Mouse (Mus musculus): ENCODE data around the gene Clk2. TPM values are rescaled to one million over a fixed set of nuclear protein-coding genes. Genes with fewer than 3 reads are reported as not detected.
"Not testable (repeated sequence)": the region's sequence is repeated elsewhere in the genome, so short reads cannot be mapped to it uniquely, and the experiment has no call there.

Gene Clk2
- total RNA-seq, 2 experiments from 2014 or later, result 103 TPM

DNA sequence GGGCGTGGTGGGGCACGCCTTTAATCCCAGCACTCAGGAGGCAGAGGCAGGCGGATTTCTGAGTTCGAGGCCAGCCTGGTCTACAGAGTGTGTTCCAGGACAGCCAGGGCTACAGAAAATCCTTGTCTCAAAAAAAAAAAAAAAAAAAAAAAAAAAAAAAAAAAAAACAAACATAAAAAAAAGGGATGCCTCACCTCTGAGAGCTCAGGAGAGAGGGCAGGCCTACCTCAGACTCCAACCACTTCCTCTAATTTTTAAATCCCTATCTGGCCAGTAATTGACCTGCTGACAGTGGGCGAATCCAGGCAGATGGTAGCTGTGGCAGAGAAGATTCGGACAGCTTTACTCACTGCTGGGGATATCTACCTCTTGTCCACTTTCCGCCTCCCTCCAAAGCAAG lies 51.8 kb downstream of the Clk2 start:
- not testable (repeated sequence) for DNase-seq (ENCODE audit: low spot score in 2 of 2)

DNA sequence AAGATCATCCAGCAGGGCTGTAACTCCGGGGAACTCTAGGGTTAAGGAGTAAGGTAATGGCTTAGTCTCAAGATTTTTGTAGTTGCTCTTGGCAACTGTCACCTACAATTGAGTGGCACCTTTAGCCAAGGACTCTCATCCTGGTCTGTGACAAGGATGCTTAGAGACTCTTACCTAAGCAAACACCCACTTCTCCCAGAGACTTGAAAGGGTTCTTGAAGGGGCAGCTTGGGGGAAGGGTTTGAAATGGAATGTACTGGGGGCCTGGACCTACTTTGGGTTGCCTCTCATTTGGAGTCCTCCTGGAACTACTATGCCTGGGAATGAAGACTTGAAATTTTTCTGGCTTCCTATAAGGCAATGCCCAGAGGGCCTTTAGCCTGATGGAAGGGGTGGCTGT lies 53.7 kb downstream of the Clk2 start:
- no peak for DNase-seq (ENCODE audit: low spot score in 2 of 2)

DNA sequence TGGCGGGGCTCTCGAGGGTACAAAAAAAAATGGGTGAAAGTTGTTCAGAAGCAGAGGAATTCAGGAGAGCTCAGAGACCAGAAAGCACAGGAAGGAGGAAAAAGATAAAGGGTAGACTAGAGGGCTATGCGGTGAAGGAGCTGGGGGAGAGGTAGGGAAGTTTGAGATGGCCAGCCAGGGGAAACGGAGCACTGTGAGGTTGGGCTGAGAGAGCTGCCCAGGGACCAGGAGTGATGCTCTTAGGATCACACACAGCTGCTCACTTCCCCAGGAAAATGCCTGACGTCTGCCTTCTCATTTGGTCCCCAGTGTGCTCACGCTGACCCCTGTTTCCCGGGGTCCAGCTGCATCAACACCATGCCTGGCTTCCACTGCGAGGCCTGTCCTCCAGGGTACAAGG lies 55.0 kb downstream of the Clk2 start:
- DNase-seq (ENCODE audit: low spot score in 2 of 2), result no peak

DNA sequence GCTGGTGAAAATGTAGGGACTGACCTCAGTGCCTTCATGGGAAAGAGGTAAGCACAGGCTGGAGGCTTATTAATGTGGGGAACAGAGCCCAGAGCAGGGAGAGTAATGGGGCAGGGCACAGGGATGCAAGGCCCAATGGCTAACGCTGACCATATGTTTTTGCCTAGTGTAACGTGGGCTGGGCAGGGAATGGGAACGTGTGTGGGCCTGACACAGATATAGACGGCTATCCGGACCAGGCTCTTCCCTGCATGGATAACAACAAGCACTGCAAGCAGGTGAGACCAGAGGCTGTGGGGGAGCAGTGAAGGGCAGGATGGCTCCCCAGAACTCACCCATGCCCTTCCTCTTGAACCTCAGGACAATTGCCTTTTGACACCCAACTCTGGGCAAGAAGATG lies 56.6 kb downstream of the Clk2 start:
- no peak for DNase-seq (ENCODE audit: low spot score in 2 of 2)

DNA sequence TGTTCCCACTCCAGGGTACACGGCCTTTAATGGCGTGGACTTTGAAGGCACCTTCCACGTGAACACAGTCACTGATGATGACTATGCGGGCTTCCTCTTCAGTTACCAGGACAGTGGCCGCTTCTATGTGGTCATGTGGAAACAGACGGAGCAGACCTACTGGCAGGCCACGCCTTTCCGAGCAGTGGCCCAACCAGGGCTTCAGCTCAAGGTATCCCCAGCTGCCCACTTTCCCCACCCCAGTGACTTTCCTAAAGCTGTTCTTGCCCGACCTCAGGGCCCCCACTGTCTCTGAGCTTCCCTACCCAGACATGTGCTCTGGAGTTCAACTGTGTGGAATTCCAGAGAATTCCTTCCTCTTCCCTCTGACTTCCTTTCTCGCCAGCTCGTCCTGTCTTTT lies 60.2 kb downstream of the Clk2 start:
- DNase-seq (ENCODE audit: low spot score in 2 of 2), result no peak

DNA sequence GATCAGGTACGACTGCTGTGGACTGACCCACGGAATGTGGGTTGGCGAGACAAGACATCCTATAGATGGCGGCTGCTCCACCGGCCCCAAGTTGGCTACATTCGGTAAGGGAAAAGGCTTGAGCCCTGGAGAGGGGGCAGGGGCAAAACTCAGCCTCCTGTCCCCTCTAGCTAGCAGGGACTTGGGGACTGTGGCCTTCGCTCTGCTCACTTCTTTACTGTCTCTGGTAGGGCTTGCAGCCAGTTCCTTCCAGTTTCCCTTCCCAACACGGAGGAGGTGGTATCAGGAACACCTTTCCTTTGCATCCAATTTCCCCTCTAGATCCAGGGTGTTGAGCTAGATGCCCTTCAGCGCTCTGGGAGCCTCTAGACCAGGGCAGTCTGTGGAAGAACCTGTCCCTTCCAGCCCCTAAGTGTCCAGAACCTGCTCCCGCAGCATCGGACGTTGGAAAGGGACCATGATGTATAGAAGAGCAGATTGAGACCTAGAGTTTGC lies 60.8 kb downstream of the Clk2 start:
- no peak for DNase-seq (ENCODE audit: low spot score in 2 of 2)

DNA sequence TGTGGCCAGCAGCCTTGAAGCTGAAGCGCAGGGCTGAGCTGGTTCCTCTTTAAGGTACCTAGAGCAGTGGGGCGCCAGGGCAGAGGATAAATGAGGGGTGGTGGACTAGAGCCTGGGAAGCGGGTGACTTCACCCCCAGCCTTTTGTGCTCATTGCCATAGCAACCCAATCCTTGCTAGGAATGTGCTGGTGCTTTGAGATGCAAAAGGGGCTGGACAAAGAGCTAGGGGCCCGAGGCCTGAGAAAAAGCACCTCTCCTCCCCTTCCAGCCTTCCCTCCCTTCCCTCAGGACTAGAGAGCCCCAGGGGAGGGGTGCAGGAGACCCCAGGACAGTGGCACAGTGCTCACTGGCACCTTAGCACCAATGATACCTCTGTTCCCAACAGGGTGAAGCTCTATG lies 61.3 kb downstream of the Clk2 start:
- no peak for DNase-seq (ENCODE audit: low spot score in 2 of 2)

DNA sequence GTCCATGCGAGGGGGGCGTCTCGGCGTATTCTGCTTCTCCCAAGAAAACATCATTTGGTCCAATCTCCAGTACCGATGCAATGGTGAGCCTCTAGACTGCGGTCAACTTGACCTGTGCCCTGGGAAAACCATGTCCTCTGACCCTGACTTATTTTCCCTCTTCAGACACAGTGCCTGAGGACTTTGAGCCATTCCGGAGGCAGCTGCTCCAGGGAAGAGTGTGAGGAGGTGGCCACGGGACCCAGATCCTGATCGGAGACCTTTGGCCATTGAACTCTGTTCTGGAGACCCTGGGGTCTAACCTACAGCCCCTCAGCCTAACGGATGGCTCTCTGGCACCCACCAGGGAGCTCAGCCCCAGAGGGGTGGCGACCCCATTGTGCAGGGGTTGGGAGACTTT lies 61.8 kb downstream of the Clk2 start:
- no peak for DNase-seq (ENCODE audit: low spot score in 2 of 2)

Other genes with a start within 250 kb of the Clk2 start
- gene Ash1l, start 214.2 kb upstream of the Clk2 start, total RNA-seq (2021), result 10 to 100 TPM; 47.3 to 51.6 TPM
- 100 to 1,000 TPM; 115 to 118 TPM for gene Dap3, start 213.6 kb upstream of the Clk2 start, total RNA-seq (2021)
- gene Rusc1, start 71.5 kb upstream of the Clk2 start, total RNA-seq (2021), result 10 to 100 TPM; 21.9 to 27.4 TPM
- gene Gm43738, start 63.7 kb upstream of the Clk2 start, total RNA-seq (2021), result not detected
- gene Fdps, start 62.8 kb upstream of the Clk2 start, total RNA-seq (2021), result 10 to 100 TPM; 79.4 to 85.0 TPM
- 10 to 100 TPM; 11.2 to 24.5 TPM for gene Pklr, start 28.7 kb upstream of the Clk2 start, total RNA-seq (2021)
- gene Hcn3, start 4.6 kb upstream of the Clk2 start, total RNA-seq (2021), result 10 to 100 TPM; 15.0 to 17.8 TPM
- gene Scamp3, start 12.7 kb downstream of the Clk2 start, total RNA-seq (2021), result 100 to 1,000 TPM; 114 to 122 TPM
- gene Fam189b, start 18.3 kb downstream of the Clk2 start, total RNA-seq (2021), result 10 to 100 TPM; 27.2 to 34.1 TPM
- gene Gba, start 38.1 kb downstream of the Clk2 start, total RNA-seq (2021), result 10 to 100 TPM; 60.8 to 61.2 TPM
- gene Thbs3, start 50.4 kb downstream of the Clk2 start, total RNA-seq (2021), result 10 to 100 TPM; 31.1 to 36.7 TPM
- gene Mtx1, start 62.3 kb downstream of the Clk2 start, total RNA-seq (2021), result 100 to 1,000 TPM; 179 to 182 TPM
- gene Muc1, start 64.3 kb downstream of the Clk2 start, total RNA-seq (2021), result 1 to 10 TPM; 1.2 to 8.9 TPM
- 100 to 1,000 TPM; 120 to 130 TPM for gene Krtcap2, start 81.2 kb downstream of the Clk2 start, total RNA-seq (2021)
- gene Trim46, start 81.5 kb downstream of the Clk2 start, total RNA-seq (2021), result 1 to 10 TPM; 3.4 to 4.9 TPM
- gene Dpm3, start 94.6 kb downstream of the Clk2 start, total RNA-seq (2021), result 100 to 1,000 TPM; 108 TPM
- 10 to 100 TPM; 62.4 to 63.1 TPM for gene Slc50a1, start 105.8 kb downstream of the Clk2 start, total RNA-seq (2021)
- gene Efna1, start 116.3 kb downstream of the Clk2 start, total RNA-seq (2021), result 10 to 100 TPM; 32.1 to 35.2 TPM
- 1 to 10 TPM in 1 of 2 experiments, under 1 TPM in 1; 0.84 to 1.6 TPM for gene Efna3, start 158.2 kb downstream of the Clk2 start, total RNA-seq (2021)
- 1 to 10 TPM; 3.3 to 6.1 TPM for gene Efna4, start 173.2 kb downstream of the Clk2 start, total RNA-seq (2021)
- gene Adam15, start 185.2 kb downstream of the Clk2 start, total RNA-seq (2021), result 10 to 100 TPM; 60.7 to 74.6 TPM
- gene Dcst2, start 197.2 kb downstream of the Clk2 start, total RNA-seq (2021), result under 1 TPM; 0.25 to 0.48 TPM
- gene Dcst1, start 200.5 kb downstream of the Clk2 start, total RNA-seq (2021), result 1 to 10 TPM in 1 of 2 experiments, under 1 TPM in 1; 0.81 to 1.2 TPM
- 10 to 100 TPM; 41.8 to 47.2 TPM for gene Zbtb7b, start 230.0 kb downstream of the Clk2 start, total RNA-seq (2021)
- not detected for gene Lenep, start 238.0 kb downstream of the Clk2 start, total RNA-seq (2021)
- gene Flad1, start 247.1 kb downstream of the Clk2 start, total RNA-seq (2021), result 10 to 100 TPM; 30.9 to 36.8 TPM